Mouse (Mus musculus) lung, embryonic 15.5 days (tissue): Measurements from ENCODE around the gene Gsc. TPM values are rescaled to one million over a fixed set of nuclear protein-coding genes. Genes with fewer than 3 reads are reported as not detected.

Experiments used
- polyA plus RNA-seq: library from polyadenylated mRNA; unstranded; fragments of >200 nt; fragmentation: Nextera tagmentation; extraction: Ambion mirVana; gene quantifications from 2 replicates; pipeline ENCODE4 v1.2.1, GENCODE M21; 2015

The Gsc gene
- polyA plus RNA-seq, 1 experiment from 2014 or later, result 0.31 TPM

Other genes with a start within 250 kb of the Gsc start
- gene Serpina3g, start 237.1 kb downstream of the Gsc start, polyA plus RNA-seq, result 1.6 and 4.4 TPM in 2 replicates
- 0.19 and 0.65 TPM in 2 replicates for gene Serpina3i, start 210.2 kb downstream of the Gsc start, polyA plus RNA-seq
- gene Serpina3j, start 158.8 kb downstream of the Gsc start, polyA plus RNA-seq, result 0.06 TPM in 1 of 2 replicates, not detected in the other
- gene Serpina3k, start 134.8 kb downstream of the Gsc start, polyA plus RNA-seq, result not detected in 2 replicates
- not detected in 2 replicates for gene Serpina3m, start 134.8 kb downstream of the Gsc start, polyA plus RNA-seq
- gene Serpina3n, start 66.6 kb downstream of the Gsc start, polyA plus RNA-seq, result 0.14 TPM in 1 of 2 replicates, not detected in the other